Mouse (Mus musculus) stomach, embryonic 14.5 days (tissue): ENCODE measurements around the gene Lyve1. TPM values are rescaled to one million over a fixed set of nuclear protein-coding genes. Genes with fewer than 3 reads are reported as not detected.

Experiments
- ATAC-seq: fragments of 200-750 bp; cut with Nextera tagmentation; 2 replicates; pipeline ENCODE4 v1.8.0; 2017; ENCODE audit warnings: low read depth, moderate TSS enrichment; ENCODE audit not compliant: insufficient number of reproducible peaks, insufficient read depth, low FRiP score
- H3K27ac ChIP-seq: fragments of 300-500 bp; sonication (generic); 2 replicates; pipeline ENCODE4 v1.5.1; 2014; ENCODE audit warnings: mild to moderate bottlenecking, low read length, moderate library complexity, mixed read lengths
- H3K27me3 ChIP-seq: fragments of 300-500 bp; sonication (generic); 2 replicates; pipeline ENCODE4 v1.6.1; 2014; ENCODE audit warnings: low read length, control low read depth, mixed read lengths; ENCODE audit not compliant: control insufficient read depth, insufficient read depth
- H3K36me3 ChIP-seq: fragments of 300-500 bp; sonication (generic); 2 replicates; pipeline ENCODE4 v1.6.1; 2014; ENCODE audit warnings: mild to moderate bottlenecking, control low read depth, low read length, moderate library complexity, mixed read lengths; ENCODE audit not compliant: control insufficient read depth, insufficient read depth
- H3K4me1 ChIP-seq: fragments of 300-500 bp; sonication (generic); 2 replicates; pipeline ENCODE4 v1.6.1; 2014; ENCODE audit warnings: low read length, control low read depth, mixed read lengths; ENCODE audit not compliant: control insufficient read depth, insufficient read depth
- H3K4me2 ChIP-seq: fragments of 300-500 bp; sonication (generic); replicated peaks from 2 replicates; pipeline ENCODE4 v1.6.1; 2014; ENCODE audit warnings: low read depth, low read length, control low read depth
- H3K4me3 ChIP-seq: fragments of 300-500 bp; sonication (generic); 2 replicates; pipeline ENCODE4 v1.5.1; 2014; ENCODE audit warnings: low read depth, low read length, control low read depth
- H3K9ac ChIP-seq: fragments of 300-500 bp; sonication (generic); replicated peaks from 2 replicates; pipeline ENCODE4 v1.6.1; 2014; ENCODE audit warnings: low read depth, mild to moderate bottlenecking, control low read depth, low read length, moderate library complexity, mixed read lengths
- H3K9me3 ChIP-seq: fragments of 300-500 bp; sonication (generic); 2 replicates; pipeline ENCODE4 v1.6.1; 2016; ENCODE audit warnings: low read depth, low read length, control low read depth; ENCODE audit not compliant: control insufficient read depth
- WGBS: fragments of 180-500 bp; shearing (Covaris S2); extraction: QIAGEN DNeasy Blood & Tissue Kit; methylation state at CpG from one replicate; pipeline ENCODE4 v1.1.7; 2014; 5-methylcytosine and 5-hydroxymethylcytosine counted together
- polyA plus RNA-seq: library from polyadenylated mRNA; unstranded; fragments of >200 nt; fragmentation: Nextera tagmentation; extraction: Ambion mirVana; gene quantifications from 2 replicates; pipeline ENCODE4 v1.2.1, GENCODE M21; 2014

Lyve1 gene
- polyA plus RNA-seq, 1 experiment from 2014 or later, result 5.6 TPM

DNA sequence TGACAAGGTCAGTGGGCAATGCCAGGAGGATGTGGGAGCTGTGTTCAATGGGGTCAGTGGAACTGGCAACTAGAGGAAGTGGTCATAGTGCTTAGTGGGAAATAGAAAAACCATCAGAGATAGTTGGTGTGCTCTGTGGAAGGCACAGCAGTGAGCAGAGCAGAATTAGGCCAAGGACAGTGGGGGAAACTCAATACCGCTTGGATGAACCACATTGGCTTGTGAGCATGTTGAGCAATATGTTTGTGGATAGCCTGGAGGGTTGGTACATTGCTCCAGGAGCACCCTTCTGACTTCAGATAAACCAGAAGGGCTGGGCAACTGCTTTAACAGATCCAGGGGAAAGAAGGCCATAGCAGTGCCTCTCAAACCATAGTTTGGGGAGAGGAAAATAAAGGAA lies 14.7 kb downstream of the Lyve1 start:
- Histone ChIP-seq H3K9me3 (no peaks in the 10 kb centered on the region), H3K27ac (no peak overlapping the region), H3K4me2 (no peak overlapping the region), H3K36me3 (no peaks in the 10 kb centered on the region), H3K9ac (no peak overlapping the region), H3K4me1 (0 out of 2 replicates have a peak, but pooled peaks cover 5% of the 10 kb centered on the region), H3K27me3 (no peaks in the 10 kb centered on the region), H3K4me3 (no peak overlapping the region)
- ATAC-seq, result no peak
- WGBS, result 100% methylated on average over 1 of the region's 1 CpGs

DNA sequence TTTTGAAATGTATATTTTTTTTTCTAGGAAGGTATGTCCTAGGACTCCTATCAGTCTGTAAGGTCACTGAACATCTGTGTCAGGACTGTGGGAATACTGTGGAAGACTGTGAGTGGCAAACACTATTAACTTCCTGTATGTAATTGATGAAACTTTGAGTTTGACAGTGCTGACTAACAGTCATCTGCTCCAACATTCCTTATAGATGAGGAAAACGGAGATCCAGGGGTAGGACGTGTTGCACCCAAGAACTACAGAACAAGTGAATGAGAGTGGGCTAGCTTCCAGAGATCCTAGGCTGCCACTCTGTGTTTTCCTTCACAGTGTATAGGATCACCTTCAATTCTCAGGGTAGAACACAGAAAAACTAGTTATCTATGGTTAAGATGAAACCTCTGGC lies 15.7 kb downstream of the Lyve1 start:
- no peak for ATAC-seq
- H3K27me3 ChIP-seq, result no peaks in the 10 kb centered on the region
- no peak overlapping the region for H3K4me2 ChIP-seq
- WGBS, result 62% methylated on average over 2 of the region's 2 CpGs
- H3K4me3 ChIP-seq, result no peak overlapping the region
- H3K4me1 ChIP-seq, result 0 out of 2 replicates have a peak, but pooled peaks cover 7% of the 10 kb centered on the region
- H3K36me3 ChIP-seq, result no peaks in the 10 kb centered on the region
- no peaks in the 10 kb centered on the region for H3K9me3 ChIP-seq
- H3K9ac ChIP-seq, result no peak overlapping the region
- no peak overlapping the region for H3K27ac ChIP-seq

DNA sequence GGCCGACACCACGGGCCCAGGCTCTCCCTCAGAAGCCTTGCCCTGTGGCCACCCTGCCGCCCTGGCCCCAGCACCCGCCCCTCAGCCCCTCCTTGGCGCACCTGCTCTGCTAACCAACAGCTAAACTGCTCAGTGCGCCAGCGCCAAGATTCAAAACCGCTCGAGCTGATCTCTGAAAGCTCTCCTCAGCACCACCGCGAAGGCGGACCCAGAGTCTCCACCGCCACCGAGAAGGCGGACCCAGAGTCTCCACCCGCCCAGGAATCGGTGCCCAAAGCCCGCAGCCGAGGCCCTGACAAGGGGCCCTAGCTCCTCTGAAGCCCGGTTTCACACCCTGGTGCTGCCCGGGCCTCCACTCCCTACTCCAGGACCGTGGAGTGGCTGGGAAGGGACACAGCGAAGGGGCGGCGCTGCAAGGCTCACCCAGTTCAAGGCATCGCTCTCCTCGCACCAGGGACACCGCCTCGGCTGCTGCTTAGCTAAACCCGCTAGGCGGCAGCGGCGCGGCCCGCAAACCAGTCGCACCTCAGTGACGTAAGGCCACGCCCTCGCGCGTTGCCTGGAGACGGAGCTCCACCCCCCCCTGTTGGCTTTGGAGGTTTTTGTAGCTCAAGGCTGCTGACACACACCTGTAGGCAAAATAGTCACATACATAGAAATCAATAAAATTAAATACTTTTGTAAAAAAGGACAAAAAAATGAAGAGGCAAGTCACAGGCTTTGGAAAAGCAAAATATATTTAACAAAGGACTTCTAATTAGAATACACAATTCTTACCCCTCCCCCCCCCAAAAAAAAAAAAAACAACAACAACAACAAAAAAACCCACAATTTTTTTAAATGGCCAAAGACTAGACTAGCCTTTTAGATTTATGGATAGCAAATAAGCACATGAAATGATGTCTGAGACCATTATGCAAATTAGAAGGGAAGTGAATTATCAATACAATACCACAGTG lies 18.8 kb downstream of the Lyve1 start, which contains the start of gene Rnf141:
TSS of gene Rnf141 (minus strand) at position 542 of the 959 bp plus-strand sequence.
- Histone ChIP-seq H3K36me3 (no peaks in the 10 kb centered on the region), H3K9ac (peak within 1 kb of the TSS; percentile 80), H3K27me3 (no peaks in the 10 kb centered on the region), H3K27ac (peak within 1 kb of the TSS; percentile 95), H3K4me2 (peak within 1 kb of the TSS; percentile 82), H3K4me3 (peak within 1 kb of the TSS; percentile 80), H3K4me1 (0 out of 2 replicates have a peak, but pooled peaks cover 4% of the 10 kb centered on the region), H3K9me3 (no peaks in the 10 kb centered on the region)
- ATAC-seq, result peak; percentile 89
- 0% methylated on average over 42 of the region's 42 CpGs for WGBS

DNA sequence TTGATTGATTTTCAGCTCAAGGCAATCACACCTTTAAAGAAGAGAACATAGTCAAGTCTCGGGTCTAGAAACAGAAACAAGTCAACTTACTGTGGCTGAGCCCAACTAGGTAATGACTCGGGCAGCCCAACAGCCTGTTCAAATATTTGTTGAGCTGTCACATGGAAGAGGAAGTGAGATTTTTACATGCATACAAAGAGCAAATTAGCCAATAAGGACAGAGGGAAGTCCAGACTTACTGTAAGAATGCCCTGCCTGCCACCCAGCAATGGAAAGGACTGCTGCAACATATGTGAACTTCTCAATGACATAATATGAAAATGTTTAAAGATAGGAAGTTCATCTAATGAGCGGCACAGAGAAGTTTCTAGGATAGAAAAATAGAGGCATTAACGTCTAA lies 22.7 kb downstream of the Lyve1 start:
- Histone ChIP-seq H3K4me3 (no peak overlapping the region), H3K36me3 (no peaks in the 10 kb centered on the region), H3K9ac (no peak overlapping the region), H3K27ac (no peak overlapping the region), H3K9me3 (no peaks in the 10 kb centered on the region), H3K27me3 (no peaks in the 10 kb centered on the region), H3K4me2 (no peak overlapping the region), H3K4me1 (0 out of 2 replicates have a peak, but pooled peaks cover 4% of the 10 kb centered on the region)
- 46% methylated on average over 4 of the region's 4 CpGs for WGBS
- peak; percentile 40; the same call in 1 of the 2 replicates for ATAC-seq

DNA sequence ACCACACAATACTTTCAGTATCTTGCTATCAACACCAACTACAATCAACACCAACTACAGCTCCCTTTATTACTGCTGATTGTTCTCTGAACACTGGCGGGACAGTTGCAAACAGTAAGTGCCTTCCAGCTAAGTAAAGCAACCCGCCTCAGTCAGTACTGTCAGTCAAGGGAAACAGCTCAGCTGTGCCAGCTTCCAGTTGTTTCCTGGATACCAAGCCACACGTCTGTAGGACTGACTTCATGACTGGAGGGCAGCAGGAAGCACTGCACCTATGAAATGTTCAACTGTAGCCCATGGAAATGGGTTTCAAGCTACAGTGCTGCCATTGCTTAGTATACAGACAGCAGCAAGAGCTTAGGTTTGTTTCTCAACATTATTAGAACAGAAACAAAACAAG lies 28.5 kb downstream of the Lyve1 start:
- Histone ChIP-seq H3K27ac (no peak overlapping the region), H3K4me3 (no peak overlapping the region), H3K27me3 (no peaks in the 10 kb centered on the region), H3K9ac (no peak overlapping the region), H3K4me1 (no peaks in the 10 kb centered on the region), H3K9me3 (no peaks in the 10 kb centered on the region), H3K4me2 (no peak overlapping the region), H3K36me3 (peaks cover 12% of the 10 kb centered on the region)
- 62% methylated on average over 3 of the region's 3 CpGs for WGBS
- ATAC-seq, result no peak

DNA sequence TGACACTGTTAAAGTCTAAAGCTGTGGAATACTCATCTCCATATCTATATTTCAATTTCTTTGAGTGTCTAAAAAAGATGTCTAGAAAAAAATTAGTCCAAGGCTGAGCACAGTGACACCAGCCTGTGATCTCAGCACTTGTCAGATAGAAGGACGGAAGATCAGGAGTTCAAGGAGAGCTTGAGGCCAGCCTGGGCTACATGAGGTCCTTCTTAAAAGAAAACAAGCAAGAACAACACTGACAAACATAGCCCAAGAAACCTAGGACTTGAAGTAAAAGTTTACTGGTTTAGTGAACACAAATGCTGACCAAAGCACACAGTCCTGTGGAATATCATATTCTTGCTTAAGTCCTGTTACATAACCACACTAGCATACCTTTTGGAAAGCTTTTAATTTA lies 29.0 kb downstream of the Lyve1 start:
- WGBS, result 92% methylated on average over 1 of the region's 1 CpGs
- no peak overlapping the region for H3K4me3 ChIP-seq
- H3K27ac ChIP-seq, result no peak overlapping the region
- H3K4me2 ChIP-seq, result no peak overlapping the region
- no peak overlapping the region for H3K9ac ChIP-seq
- H3K36me3 ChIP-seq, result peaks cover 14% of the 10 kb centered on the region
- H3K27me3 ChIP-seq, result no peaks in the 10 kb centered on the region
- ATAC-seq, result no peak
- H3K9me3 ChIP-seq, result no peaks in the 10 kb centered on the region
- no peaks in the 10 kb centered on the region for H3K4me1 ChIP-seq

DNA sequence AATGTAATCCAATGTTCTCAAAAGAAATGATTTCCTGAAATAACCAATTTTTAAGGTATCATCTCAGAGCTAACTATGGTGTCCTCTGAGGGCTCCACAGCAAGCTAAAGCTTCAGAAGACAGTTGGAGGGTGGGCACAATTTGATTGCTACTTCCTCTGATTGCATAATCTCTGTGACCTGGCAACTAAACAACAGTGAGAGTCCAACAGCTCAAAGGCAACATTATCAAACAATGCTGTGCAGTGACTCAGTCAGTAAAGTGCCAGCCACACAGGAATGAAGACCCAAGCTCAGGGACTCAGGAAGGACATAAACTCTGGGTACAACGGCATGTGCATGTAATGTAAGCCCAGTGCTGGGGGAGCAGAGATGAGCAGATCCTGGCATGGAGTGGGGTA lies 30.0 kb downstream of the Lyve1 start:
- Histone ChIP-seq H3K4me3 (no peak overlapping the region), H3K4me1 (no peaks in the 10 kb centered on the region), H3K4me2 (no peak overlapping the region), H3K27me3 (no peaks in the 10 kb centered on the region), H3K9me3 (no peaks in the 10 kb centered on the region), H3K36me3 (peaks cover 17% of the 10 kb centered on the region), H3K27ac (no peak overlapping the region), H3K9ac (no peak overlapping the region)
- ATAC-seq, result no peak
- WGBS, result 93% methylated on average over 1 of the region's 1 CpGs

DNA sequence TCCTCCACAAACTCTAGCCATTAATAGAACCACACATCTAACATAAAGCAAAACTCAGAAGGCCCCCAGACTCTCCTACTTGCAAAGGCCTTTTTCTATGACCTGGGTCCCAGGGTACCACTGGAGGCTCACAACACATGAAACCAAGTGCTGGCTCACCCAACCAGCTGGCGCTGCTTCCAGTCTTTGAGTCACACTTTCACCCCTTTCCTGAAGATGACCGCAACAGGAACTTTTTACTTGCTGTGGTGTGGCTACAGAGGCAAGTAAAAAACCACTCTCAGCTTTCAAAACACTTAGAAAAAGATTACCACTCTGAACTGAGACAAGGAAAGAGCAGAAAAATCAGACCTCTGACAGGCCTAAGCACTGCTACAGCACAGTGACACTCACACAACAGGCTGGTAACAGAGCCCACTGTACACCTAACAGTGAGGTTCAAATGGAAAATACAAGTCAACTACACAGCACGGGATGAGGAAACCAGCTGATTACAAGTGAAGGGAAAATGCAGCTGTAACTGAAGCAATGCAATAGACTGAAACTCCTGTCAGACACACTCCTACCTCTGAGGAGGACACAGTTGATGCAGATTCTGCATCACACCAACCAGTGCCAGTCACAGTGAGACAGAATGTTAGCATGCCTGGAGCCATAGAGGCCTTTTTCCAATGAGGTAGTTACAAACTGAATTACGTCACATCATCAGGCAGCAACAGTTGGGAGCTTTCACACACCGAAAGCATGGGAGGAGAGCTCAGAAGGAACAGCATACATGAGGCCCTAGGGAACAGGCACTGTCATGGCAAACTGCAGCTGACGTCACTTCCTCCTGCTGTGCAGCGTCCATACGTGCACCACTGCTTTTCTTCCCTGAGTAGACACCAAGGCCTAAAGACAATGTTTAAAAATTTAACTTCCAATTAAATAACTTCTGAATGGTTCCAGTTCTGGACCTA lies 38.8 kb downstream of the Lyve1 start:
- Histone ChIP-seq H3K27ac (no peak overlapping the region), H3K4me2 (no peak overlapping the region), H3K27me3 (no peaks in the 10 kb centered on the region), H3K4me1 (peaks cover 6% of the 10 kb centered on the region; the same call in 1 of the 2 replicates), H3K36me3 (peaks cover 11% of the 10 kb centered on the region; the same call in 1 of the 2 replicates), H3K9ac (no peak overlapping the region), H3K4me3 (no peak overlapping the region), H3K9me3 (no peaks in the 10 kb centered on the region)
- WGBS, result 89% methylated on average over 8 of the region's 8 CpGs
- no peak for ATAC-seq
